Mouse (Mus musculus) spleen, postnatal 36 days (tissue): ENCODE data around the gene Cacng2.
A peak's percentile ranks its signal among the peaks of the same experiment; 100 is the strongest.

Experiments
- DNase-seq, 2 experiments: peaks; one replicate each; pipeline ENCODE4 v3.0.0; 2022; ENCODE audit warnings: low spot score in 2 of 2, mixed read lengths in 1 of 2

The Cacng2 gene

DNA sequence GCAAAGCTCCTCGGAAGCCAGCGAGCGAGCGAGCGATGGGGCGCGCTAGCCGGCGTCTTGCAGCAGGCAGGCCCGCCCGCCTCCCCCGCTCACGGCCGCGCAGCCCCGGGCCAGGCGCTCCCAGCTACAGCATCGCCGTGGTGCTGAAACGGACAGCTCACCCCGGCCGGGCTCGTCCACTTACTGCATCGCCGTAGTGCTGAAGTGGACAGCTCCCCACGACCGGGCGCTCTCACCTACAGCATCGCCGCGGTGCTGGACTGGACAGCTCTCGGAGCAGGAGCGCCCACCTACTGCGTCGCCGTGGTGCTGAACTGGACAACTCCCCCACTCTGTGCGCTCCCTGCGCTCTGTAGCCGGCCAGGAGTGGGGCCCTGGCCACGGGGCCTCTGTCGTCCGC, at the start of gene Cacng2:
TSS of gene Cacng2 (minus strand) at position 325 of the 400 bp plus-strand sequence.
- peak; percentile 85 to 86 for DNase-seq

GRCm38 (mm10) chr15:78169566-78169965, 49.7 kb upstream of the Cacng2 start:
- DNase-seq, result no peak

DNA sequence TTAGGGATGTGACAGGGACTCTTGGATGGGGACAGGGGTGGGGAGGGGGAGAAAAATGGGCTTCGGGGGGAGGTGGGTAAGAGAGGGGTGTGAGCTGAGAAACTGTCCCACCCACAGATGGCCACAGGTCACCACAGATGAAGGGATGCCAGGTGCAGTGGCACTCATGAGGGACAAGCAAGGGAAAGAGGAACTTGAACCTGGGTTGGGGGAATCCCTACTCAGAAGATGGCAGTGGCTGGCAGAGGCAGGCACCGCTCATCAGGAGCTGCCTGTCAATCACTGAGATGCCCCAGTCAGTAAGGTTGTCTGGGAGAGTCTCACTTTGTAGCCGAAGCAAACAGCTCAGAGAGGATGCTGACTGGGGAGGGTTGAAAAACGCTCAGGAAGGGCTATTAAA, 45.5 kb upstream of the Cacng2 start:
- peak; percentile 88 to 89 for DNase-seq

DNA sequence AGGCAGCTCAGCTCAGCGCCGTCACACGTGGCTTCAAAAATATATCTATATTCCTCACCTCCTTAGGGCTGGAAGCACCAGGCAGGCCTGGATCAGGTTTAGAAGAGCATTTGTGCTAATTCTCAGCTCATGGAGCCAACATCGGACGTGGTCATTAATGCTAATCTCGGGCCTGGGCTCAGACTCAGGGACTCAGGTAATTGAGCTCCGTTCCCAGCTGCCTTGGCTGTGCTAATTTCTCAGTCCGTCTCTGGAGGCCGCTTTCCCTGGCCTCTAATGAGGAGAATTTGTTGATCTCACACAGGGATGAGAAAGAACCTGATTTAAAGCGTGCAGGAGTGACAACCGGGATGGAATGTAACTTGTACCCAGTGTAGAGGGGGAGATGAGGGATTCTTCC, 44.6 kb upstream of the Cacng2 start:
- no peak for DNase-seq

DNA sequence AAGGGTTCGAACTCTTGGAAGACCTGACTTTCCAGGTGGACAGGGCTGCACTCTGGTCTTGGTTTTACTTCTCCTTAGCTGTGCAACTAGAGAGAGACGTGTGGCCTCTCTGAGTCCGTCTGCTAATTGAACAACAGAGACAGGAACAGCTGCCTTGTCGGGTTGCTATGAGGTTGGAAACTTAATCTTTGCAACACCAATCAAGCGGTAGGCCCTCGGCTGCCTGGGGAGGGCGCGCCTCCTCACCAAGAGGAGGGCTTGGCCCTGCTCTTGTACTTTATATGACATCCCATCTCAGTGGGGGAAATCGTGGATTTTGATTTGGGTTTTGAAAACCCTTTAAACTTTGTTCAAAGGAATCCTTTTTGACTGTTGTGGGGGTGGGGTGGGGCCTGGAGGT, 42.1 kb upstream of the Cacng2 start:
- DNase-seq, result peak; percentile 66 to 67

DNA sequence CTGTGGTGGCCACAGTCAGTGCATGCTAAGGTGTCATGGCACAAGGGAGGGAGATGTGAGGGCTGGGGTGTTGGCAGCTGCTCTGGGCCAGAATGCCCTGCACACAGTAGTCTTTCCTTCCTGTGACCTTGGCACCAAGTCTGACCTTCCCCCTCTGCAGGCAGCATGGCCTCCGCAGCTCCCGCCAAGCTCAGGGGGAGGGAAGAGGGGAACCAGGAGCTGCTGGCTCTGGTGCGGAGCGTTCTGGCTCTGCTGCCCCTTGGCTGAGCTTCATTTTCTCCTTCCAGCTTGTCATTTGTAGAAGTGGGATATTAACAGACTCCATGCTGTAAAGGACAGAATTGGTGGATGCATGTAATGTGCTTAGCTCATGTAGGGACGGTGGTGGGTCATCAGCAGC, 38.5 kb upstream of the Cacng2 start:
- DNase-seq, result no peak

DNA sequence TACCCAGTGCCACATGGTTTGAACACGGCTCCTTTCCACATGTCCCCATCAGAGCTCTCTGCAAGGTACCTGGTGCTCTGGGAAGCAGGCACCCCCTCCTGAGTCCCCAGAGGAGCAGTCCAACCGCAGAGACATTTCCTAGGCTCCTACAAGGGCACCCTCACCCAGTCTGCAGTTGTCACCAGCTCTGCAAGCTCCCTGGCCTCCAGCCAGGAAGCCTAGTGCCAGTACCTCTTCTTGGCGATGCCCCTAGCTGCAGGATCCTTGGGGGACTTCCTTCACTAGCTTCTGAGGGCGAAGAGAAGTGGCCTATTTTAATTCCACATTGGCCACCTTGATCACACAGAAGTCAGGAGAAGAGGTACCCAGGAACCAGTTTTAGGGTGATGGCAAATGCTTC, 38.0 kb upstream of the Cacng2 start:
- no peak for DNase-seq

DNA sequence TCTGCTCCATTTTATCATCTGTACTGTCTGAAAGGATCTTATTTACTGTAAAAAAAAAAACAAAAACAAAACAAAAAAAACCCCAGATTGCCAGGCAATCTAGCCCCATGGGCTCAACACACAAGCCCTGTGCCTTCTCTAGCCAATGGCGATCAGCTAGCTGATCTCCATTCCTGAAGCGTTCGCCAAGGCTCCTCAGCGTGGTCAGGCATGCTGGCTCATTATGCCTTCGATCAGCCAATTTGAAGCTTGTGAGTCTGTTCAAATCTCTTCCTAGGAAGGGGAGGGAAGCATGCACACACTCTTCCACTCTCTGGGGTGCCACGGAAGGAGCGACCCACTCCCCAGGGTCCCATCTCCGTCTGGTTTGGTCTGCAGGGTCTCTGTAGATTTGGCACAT, 37.5 kb upstream of the Cacng2 start:
- DNase-seq, result no peak

GRCm38 (mm10) chr15:78155421-78155820, 35.6 kb upstream of the Cacng2 start:
- DNase-seq, result no peak

DNA sequence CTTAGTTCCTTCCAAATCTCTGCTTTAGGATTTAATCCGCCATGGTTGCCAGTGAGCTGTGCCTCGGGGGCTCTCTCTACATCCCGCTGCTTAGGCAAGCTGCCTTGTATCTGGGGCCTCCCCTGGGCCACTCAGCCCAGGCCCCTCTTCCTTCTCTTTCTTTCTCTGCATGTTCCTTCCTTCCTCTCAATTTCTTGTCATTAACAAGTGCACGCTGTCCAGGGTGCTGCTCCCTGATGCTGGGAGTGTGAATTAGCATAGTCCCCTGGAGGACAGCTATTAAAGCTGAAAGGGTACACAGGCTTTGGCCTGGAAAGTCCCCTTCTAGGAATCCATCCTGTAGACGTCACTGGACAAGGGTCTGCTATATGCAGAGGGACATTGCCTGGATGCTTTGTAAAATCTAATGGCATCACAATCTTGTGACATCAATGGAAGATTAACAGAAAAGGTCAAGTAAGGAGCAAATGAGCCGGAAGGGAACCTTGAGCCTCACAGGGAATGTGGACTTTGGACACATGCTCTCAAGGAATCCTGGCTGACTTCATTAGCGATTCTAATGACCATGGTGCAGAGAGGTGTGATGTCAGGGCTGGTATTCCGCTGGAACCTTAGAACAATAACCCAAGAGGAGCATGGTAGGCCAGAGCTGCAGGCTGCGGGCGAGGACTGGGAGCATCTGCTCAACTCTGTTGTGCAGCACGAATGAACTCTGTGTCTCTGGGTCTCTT, 33.4 kb upstream of the Cacng2 start:
- DNase-seq, result no peak

- no peak for DNase-seq
Measured at GRCm38 (mm10) chr15:78148565-78148964, 28.7 kb upstream of the Cacng2 start.

DNA sequence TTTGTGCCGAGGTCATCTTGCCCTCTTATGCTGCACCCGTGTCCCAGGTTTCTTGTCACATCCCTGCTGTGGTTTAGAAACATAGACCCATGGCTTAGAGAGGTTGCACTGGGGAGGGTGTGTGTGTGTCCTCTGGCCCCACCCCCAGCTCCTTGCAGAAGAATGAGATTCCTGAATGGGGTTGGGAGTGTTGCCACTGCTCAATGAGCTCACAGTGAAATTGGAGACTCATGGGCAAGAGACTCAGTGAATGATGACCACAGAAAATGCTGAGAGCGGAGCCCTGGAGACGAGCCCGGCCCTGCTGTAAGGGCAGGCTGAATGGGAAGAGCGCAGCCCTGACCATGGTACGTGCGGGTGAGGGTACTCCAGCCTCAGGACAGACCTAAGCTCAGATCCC, 20.4 kb upstream of the Cacng2 start:
- no peak for DNase-seq

- no peak for DNase-seq
Measured at GRCm38 (mm10) chr15:78134606-78135005, 14.8 kb upstream of the Cacng2 start.

- no peak for DNase-seq
Measured at GRCm38 (mm10) chr15:78133389-78133788, 13.6 kb upstream of the Cacng2 start.

DNA sequence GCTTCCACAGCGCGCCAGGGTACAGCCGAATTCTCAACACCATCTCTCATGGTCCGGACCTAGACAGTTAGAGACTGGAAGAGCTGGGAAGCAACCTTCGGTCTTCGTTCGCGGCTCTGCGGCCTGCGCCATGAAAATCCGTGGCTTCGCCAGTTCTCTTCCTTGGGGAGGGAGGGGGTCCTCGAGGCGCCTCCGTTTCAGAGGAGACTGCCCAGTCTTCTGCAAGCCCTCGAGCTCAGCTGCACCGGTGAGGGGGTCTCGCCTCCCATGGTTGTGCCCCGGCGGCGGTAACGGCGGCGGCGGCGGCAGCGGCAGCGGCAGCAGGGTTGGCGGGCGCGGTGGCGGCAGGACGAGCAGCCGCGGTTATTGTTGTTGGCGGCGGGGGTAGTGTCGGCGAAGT, 580 bp downstream of the Cacng2 start:
- DNase-seq, result no peak

DNA sequence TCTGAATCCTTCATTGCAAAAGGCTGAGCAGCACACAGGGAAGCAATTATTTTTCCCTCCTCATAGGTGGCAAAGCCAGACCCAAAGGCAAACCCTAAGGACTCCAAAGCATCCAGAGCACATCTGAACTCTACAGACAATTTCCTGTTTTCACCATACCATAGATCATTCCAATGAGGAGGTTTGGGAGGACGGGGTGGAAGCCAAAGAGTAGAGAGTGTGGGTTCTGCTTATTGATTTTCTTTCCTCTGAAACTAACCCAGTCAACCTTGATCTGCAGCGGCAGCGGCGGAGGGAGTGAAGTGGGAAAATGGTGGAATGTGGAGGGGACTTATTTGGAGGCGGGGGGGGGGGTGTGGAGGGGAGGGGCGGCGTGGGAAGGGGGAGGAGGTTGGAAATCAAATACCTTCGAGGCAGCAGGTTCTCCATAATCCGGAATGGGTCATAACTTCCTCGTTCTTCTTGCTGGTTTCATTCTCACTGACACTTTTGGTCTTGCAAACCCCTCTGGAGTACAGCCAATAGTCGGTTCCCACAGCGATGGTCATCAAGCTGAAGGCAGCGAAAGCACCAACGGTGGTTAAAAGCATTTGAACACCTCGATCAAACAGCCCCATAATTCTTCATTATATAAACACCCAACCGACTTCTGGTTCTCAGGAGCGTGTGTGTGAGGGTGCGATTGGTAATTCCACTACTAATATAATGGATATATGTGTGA, 1.4 kb downstream of the Cacng2 start:
- DNase-seq, result no peak

GRCm38 (mm10) chr15:78117731-78118130, 2.1 kb downstream of the Cacng2 start:
- DNase-seq, result no peak

GRCm38 (mm10) chr15:78116936-78117335, 2.9 kb downstream of the Cacng2 start:
- DNase-seq, result no peak

GRCm38 (mm10) chr15:78116244-78116643, 3.6 kb downstream of the Cacng2 start:
- no peak for DNase-seq

- DNase-seq, result no peak
Measured at GRCm38 (mm10) chr15:78099516-78099915, 20.3 kb downstream of the Cacng2 start.

- DNase-seq, result no peak
Measured at GRCm38 (mm10) chr15:78096004-78096403, 23.8 kb downstream of the Cacng2 start.

DNA sequence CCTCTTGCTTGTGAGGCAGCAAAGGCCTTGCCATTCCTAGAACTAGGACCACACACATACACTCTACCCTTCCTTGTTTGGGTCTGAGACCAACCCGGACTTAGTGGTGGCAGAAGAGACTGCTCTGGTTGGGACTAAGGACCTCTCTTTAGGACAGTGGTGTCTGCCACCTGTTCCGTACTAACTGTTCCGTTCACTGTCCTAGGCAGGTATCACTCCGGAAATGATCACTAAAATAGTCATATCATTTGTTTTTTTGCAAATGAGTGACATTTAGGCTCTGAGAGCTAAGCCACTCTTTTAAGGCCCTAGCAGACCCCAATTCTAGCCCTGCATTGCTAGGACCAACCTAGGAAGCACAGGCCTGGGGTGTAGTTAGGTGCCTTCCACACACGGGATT, 26.2 kb downstream of the Cacng2 start:
- DNase-seq, result no peak

DNA sequence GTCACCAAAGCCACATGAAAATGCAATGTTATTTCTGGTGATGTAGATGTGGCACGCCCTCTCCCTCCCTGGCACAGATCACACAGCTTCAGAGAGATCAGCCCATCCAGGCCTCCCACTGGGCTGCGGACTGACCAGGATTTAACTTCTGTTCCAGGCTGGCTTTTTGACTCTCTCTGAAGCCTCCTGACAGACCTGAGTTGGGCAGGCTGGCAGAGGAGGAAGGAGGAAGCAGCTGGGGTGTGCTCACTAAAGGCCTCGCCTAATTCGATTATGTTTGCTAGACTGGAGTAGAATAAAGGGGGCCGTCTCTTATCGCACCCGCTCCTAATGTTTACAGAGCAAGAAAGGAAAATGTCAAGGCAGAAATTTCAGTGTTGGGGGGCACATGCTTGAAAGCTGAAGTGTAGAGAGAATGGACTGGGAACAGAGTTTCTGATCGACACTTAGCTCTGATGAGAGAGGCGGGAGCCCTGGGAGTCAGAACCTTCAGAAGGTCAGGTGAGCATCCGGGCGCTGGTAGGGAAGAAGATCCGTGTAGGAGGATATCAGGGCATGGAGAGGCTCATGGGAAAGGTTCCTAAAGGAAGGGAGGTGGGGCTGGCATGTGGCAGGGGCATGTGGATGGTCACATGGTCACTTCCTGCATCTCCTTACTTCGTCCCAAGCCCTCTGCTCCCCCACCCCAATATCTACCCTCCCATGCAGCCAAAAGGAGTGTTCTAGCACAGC, 36.8 kb downstream of the Cacng2 start:
- DNase-seq, result no peak
